Mouse (Mus musculus): Measurements from ENCODE around the gene Olfr1449. TPM values are rescaled to one million over a fixed set of nuclear protein-coding genes. Genes with fewer than 3 reads are reported as not detected.
"Not testable (repeated sequence)": the region's sequence is repeated elsewhere in the genome, so short reads cannot be mapped to it uniquely, and the experiment has no call there.

The Olfr1449 gene
- total RNA-seq (2022) = not detected

GRCm38 (mm10) chr19:12930540-12930939 lies at the start of gene Olfr1449:
Gene Olfr1449, plus strand, starts transcription at chr19:12930840.
- no peak for DNase-seq

DNA sequence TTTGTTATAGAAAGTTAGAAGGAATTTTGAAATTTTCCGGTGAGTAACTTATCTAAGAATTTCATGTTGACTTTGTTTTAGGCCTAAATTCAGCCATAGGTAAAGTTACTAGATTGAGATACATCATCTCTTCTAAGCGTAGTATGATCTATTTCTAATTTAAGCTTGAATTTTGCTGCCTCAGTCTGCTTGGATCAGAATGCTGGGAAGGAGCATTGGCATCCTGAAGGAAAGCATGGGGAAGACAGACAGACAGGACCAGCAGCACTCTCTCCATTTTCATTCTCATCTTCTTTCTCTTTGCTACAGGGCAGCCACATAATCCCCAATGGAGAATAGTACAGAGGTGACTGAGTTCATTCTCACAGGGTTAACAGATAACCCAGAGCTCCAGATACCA lies 47.1 kb upstream of the Olfr1449 start, which contains the start of gene Olfr1445:
Olfr1445 (plus strand) TSS at position 301 of the 400 bp plus-strand sequence.
- no peak for DNase-seq

GRCm38 (mm10) chr19:12893424-12893823 lies 37.2 kb upstream of the Olfr1449 start, which contains the start of gene Olfr1446:
Gene Olfr1446, minus strand, starts transcription at chr19:12893524.
- no peak for DNase-seq

DNA sequence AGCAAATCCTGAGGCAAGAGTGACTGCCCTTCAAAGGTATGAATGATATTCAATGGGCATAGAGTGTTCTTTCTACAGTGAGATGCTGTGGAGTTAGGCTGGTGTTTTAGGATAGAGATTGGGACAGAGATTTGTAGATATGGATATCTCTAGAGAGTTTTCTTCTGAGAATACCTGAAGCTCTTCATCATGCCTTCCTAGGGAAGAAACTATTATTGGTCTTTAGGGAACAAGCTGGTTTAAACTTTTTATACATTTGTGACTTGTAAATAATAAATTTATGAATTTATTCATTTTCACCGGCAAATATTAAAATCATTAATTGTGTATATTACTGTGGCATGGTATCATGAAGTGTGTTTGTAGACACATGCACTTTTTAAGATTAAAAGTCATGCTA lies 27.0 kb upstream of the Olfr1449 start, which contains the start of gene Olfr1447:
Olfr1447 (minus strand) TSS at position 101 of the 400 bp plus-strand sequence.
- DNase-seq = no peak

DNA sequence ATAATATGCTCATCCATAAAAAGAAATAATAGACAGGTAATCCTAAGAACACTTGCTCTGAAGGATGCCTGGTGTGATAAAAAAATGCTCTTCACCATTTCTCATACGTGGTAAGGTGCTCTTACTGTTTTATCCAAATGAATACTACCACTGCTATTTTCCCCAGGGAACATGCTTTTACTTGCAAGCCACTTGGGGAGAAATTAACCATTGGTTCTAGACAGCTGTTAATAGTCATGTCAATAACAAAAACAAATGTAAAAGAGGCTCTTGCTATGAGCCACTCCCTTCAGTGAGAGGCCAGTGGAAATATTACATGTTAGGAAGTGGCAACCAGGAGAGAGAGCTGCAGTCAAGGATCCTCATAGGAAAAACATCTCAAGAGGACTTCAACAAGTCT lies 6.3 kb upstream of the Olfr1449 start, which contains the start of gene Olfr1448:
Olfr1448 (minus strand) TSS at position 101 of the 400 bp plus-strand sequence.
- DNase-seq = no peak

DNA sequence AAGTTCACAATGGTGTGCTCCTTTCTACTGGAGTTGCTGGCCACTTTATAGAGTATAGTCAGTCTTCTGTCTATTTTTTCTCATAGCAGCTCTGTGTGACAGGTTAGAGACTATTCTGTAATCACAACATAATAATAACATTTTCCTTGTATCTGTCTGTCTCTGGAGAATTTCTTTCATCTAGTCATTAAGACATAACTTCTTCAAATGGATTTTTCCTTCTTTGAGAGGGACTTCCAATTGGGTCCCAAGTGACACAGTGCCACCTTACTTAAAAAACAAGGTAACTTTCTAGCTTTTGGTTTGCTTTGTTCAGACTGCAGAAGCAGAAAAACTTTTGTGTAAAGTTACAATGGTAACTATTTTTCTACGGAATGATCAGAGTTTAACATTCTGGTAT lies 19.3 kb downstream of the Olfr1449 start, which contains the start of gene Olfr1450:
Olfr1450 (plus strand) TSS at position 301 of the 400 bp plus-strand sequence.
- DNase-seq = no peak

- DNase-seq = not testable (repeated sequence)
Measured at GRCm38 (mm10) chr19:12970082-12970481, 39.4 kb downstream of the Olfr1449 start.

Other genes with a start within 250 kb of the Olfr1449 start
- gene Keg1, start 235.1 kb upstream of the Olfr1449 start, total RNA-seq (2022) = under 1 TPM in 1 of 4 experiments, not detected in 3; 0.35 TPM
- 1 to 10 TPM; 1.1 to 3.6 (median 2.3) TPM for gene Cntf, start 165.2 kb upstream of the Olfr1449 start, total RNA-seq (2022)
- 10 to 100 TPM; 70.3 to 80.8 (median 71.4) TPM for gene Zfp91, start 134.7 kb upstream of the Olfr1449 start, total RNA-seq (2022)
- gene Lpxn, start 134.6 kb upstream of the Olfr1449 start, total RNA-seq (2022) = 1 to 10 TPM; 2.1 to 5.8 (median 3.9) TPM
- gene Gm5244, start 84.2 kb upstream of the Olfr1449 start, total RNA-seq (2022) = not detected
- gene Olfr1444, start 73.6 kb upstream of the Olfr1449 start, total RNA-seq (2022) = not detected
- gene Olfr1445, start 47.0 kb upstream of the Olfr1449 start, total RNA-seq (2022) = not detected
- gene Olfr1446, start 37.3 kb upstream of the Olfr1449 start, total RNA-seq (2022) = not detected
- not detected for gene Olfr1447, start 27.1 kb upstream of the Olfr1449 start, total RNA-seq (2022)
- gene Olfr1448, start 6.4 kb upstream of the Olfr1449 start, total RNA-seq (2022) = not detected
- gene Olfr1450, start 19.4 kb downstream of the Olfr1449 start, total RNA-seq (2022) = not detected
- gene Olfr1451, start 64.2 kb downstream of the Olfr1449 start, total RNA-seq (2022) = not detected
- not detected for gene Olfr1453, start 97.5 kb downstream of the Olfr1449 start, total RNA-seq (2022)
- gene Olfr1454, start 129.8 kb downstream of the Olfr1449 start, total RNA-seq (2022) = not detected
- gene Olfr1457, start 167.1 kb downstream of the Olfr1449 start, total RNA-seq (2022) = not detected
- gene Olfr1458, start 175.9 kb downstream of the Olfr1449 start, total RNA-seq (2022) = not detected
- gene Olfr1459, start 218.7 kb downstream of the Olfr1449 start, total RNA-seq (2022) = under 1 TPM; 0.06 to 0.25 (median 0.12) TPM
- not detected for gene Olfr1461, start 232.2 kb downstream of the Olfr1449 start, total RNA-seq (2022)